Mouse (Mus musculus): ENCODE measurements around the gene Plpp3.

- TF ChIP-seq POLR2A (IDR thresholded peaks at IDR 0.05; ENCODE audit: extremely low read depth, insufficient read depth, low read length): no peak
- TF ChIP-seq CTCF (IDR thresholded peaks at IDR 0.05; ENCODE audit: extremely low read depth, insufficient read depth, low read length): no peak
Measured at GRCm38 (mm10) chr4:105271166-105271565, 114.0 kb downstream of the Plpp3 start.
